Mouse (Mus musculus) heart, embryonic 14.5 days (tissue): ENCODE data around the gene Fam102b. TPM values are rescaled to one million over a fixed set of nuclear protein-coding genes. Genes with fewer than 3 reads are reported as not detected.

ENCODE experiments used
- ATAC-seq: fragments of 200-750 bp; cut with Nextera tagmentation; 2 replicates; pipeline ENCODE4 v1.8.0; 2017; ENCODE audit warnings: low read depth, moderate TSS enrichment; ENCODE audit not compliant: insufficient number of reproducible peaks, insufficient read depth, low FRiP score
- H3K27ac ChIP-seq, 2 experiments: fragments of 200-500 bp in 1 of 2; fragments of 300-500 bp in 1 of 2; sonication (generic) in 1 of 2; replicated peaks in 1 of 2; 2 replicates each; pipeline ENCODE4 v1.5.1; 2012 to 2014; ENCODE audit warnings: low read depth in 2 of 2, low read length in 2 of 2, control low read depth in 1 of 2, mild to moderate bottlenecking in 1 of 2, mixed read lengths in 1 of 2; ENCODE audit not compliant: control insufficient read depth in 1 of 2, insufficient read depth in 1 of 2
- H3K27me3 ChIP-seq: fragments of 300-500 bp; sonication (generic); 2 replicates; pipeline ENCODE4 v1.6.1; 2014; ENCODE audit warnings: mild to moderate bottlenecking, low read length, control low read depth; ENCODE audit not compliant: control insufficient read depth, insufficient read depth
- H3K36me3 ChIP-seq: fragments of 300-500 bp; sonication (generic); 2 replicates; pipeline ENCODE4 v1.6.1; 2014; ENCODE audit warnings: mild to moderate bottlenecking, control low read depth, low read length, mixed read lengths; ENCODE audit not compliant: control insufficient read depth, insufficient read depth
- H3K4me1 ChIP-seq, 2 experiments: fragments of 200-500 bp in 1 of 2; fragments of 300-500 bp in 1 of 2; sonication (generic) in 1 of 2; 2 replicates each; pipeline ENCODE4 v1.6.1; 2012 to 2014; ENCODE audit warnings: low read length in 2 of 2, control low read depth in 1 of 2, mixed read lengths in 1 of 2; ENCODE audit not compliant: control insufficient read depth in 2 of 2, insufficient read depth in 2 of 2
- H3K4me2 ChIP-seq: fragments of 300-500 bp; sonication (generic); 2 replicates; pipeline ENCODE4 v1.6.1; 2014; ENCODE audit warnings: mild to moderate bottlenecking, low read length
- H3K4me3 ChIP-seq, 2 experiments: fragments of 200-500 bp in 1 of 2; fragments of 300-500 bp in 1 of 2; sonication (generic) in 1 of 2; 2 replicates each; pipeline ENCODE4 v1.5.1; 2012 to 2014; ENCODE audit warnings: low read length in 2 of 2, mild to moderate bottlenecking in 2 of 2, control low read depth in 1 of 2, low read depth in 1 of 2, moderate library complexity in 1 of 2; ENCODE audit not compliant: control insufficient read depth in 1 of 2, insufficient read depth in 1 of 2
- H3K9ac ChIP-seq: fragments of 300-500 bp; sonication (generic); 2 replicates; pipeline ENCODE4 v1.6.1; 2014; ENCODE audit warnings: mild to moderate bottlenecking, low read length
- H3K9me3 ChIP-seq: fragments of 300-500 bp; sonication (generic); 2 replicates; pipeline ENCODE4 v1.6.1; 2016; ENCODE audit warnings: low read length, control low read depth; ENCODE audit not compliant: control insufficient read depth
- WGBS: fragments of 180-500 bp; shearing (Covaris S2); extraction: QIAGEN DNeasy Blood & Tissue Kit; methylation state at CpG from one replicate; pipeline ENCODE4 v1.1.7; 2014; 5-methylcytosine and 5-hydroxymethylcytosine counted together
- polyA plus RNA-seq: library from polyadenylated mRNA; unstranded; fragments of >200 nt; fragmentation: Nextera tagmentation; extraction: Ambion mirVana; gene quantifications from 2 replicates; pipeline ENCODE4 v1.2.1, GENCODE M21; 2014

The Fam102b gene
- polyA plus RNA-seq, 1 experiment from 2014 or later, result 9.4 TPM

- Histone ChIP-seq H3K27me3 (no peaks in the 10 kb centered on the region), H3K4me2 (no peak overlapping the region), H3K27ac (no peak overlapping the region), H3K4me3 (no peak overlapping the region), H3K36me3 (peaks cover 30% of the 10 kb centered on the region), H3K9ac (no peak overlapping the region), H3K9me3 (no peaks in the 10 kb centered on the region), H3K4me1 (0 out of 4 replicates have a peak, but pooled peaks cover 2 to 8% of the 10 kb centered on the region in 2 experiments)
- 93% methylated on average over 2 of the region's 2 CpGs for WGBS
- ATAC-seq, result no peak
Measured at GRCm38 (mm10) chr3:108994477-108994876, 32.9 kb downstream of the Fam102b start.

- H3K9ac ChIP-seq, result no peak overlapping the region
- no peak overlapping the region for H3K4me2 ChIP-seq
- no peak overlapping the region for H3K4me3 ChIP-seq
- peaks cover 50% of the 10 kb centered on the region for H3K36me3 ChIP-seq
- no peaks in the 10 kb centered on the region for H3K4me1 ChIP-seq
- no peak; the same call in 1 of the 2 replicates for ATAC-seq
- no peaks in the 10 kb centered on the region for H3K9me3 ChIP-seq
- H3K27ac ChIP-seq, result no peak overlapping the region
- WGBS, result 78% methylated on average over 9 of the region's 9 CpGs
- H3K27me3 ChIP-seq, result no peaks in the 10 kb centered on the region
Measured at GRCm38 (mm10) chr3:108989971-108990548, 37.3 kb downstream of the Fam102b start.

GRCm38 (mm10) chr3:108987009-108987659 is 40.3 kb downstream of the Fam102b start:
- Histone ChIP-seq H3K9me3 (no peaks in the 10 kb centered on the region), H3K4me1 (no peaks in the 10 kb centered on the region), H3K36me3 (peaks cover 48% of the 10 kb centered on the region), H3K4me3 (no peak overlapping the region), H3K27me3 (no peaks in the 10 kb centered on the region), H3K4me2 (no peak overlapping the region), H3K9ac (no peak overlapping the region), H3K27ac (no peak overlapping the region)
- 73% methylated on average over 12 of the region's 12 CpGs for WGBS
- no peak for ATAC-seq

- H3K9ac ChIP-seq, result no peak overlapping the region
- no peaks in the 10 kb centered on the region for H3K9me3 ChIP-seq
- no peak overlapping the region for H3K27ac ChIP-seq
- WGBS, result 67% methylated on average over 1 of the region's 1 CpGs
- H3K4me3 ChIP-seq, result no peak overlapping the region
- H3K27me3 ChIP-seq, result no peaks in the 10 kb centered on the region
- no peaks in the 10 kb centered on the region for H3K4me1 ChIP-seq
- H3K36me3 ChIP-seq, result peaks cover 42% of the 10 kb centered on the region
- no peak for ATAC-seq
- H3K4me2 ChIP-seq, result no peak overlapping the region
Measured at GRCm38 (mm10) chr3:108986534-108986933, 40.9 kb downstream of the Fam102b start.

- Histone ChIP-seq H3K27ac (no peak overlapping the region), H3K4me1 (no peaks in the 10 kb centered on the region), H3K9me3 (no peaks in the 10 kb centered on the region), H3K27me3 (no peaks in the 10 kb centered on the region), H3K4me2 (no peak overlapping the region), H3K36me3 (peaks cover 43% of the 10 kb centered on the region), H3K9ac (no peak overlapping the region), H3K4me3 (no peak overlapping the region)
- ATAC-seq, result no peak
- 41% methylated on average over 5 of the region's 5 CpGs for WGBS
Measured at GRCm38 (mm10) chr3:108983989-108984388, 43.4 kb downstream of the Fam102b start.

GRCm38 (mm10) chr3:108981946-108982345 is 45.5 kb downstream of the Fam102b start:
- WGBS, result 67% methylated on average over 6 of the region's 6 CpGs
- peaks cover 48% of the 10 kb centered on the region for H3K36me3 ChIP-seq
- H3K4me3 ChIP-seq, result no peak overlapping the region
- H3K27ac ChIP-seq, result no peak overlapping the region
- no peak for ATAC-seq
- no peaks in the 10 kb centered on the region for H3K27me3 ChIP-seq
- H3K9me3 ChIP-seq, result no peaks in the 10 kb centered on the region
- H3K4me1 ChIP-seq, result no peaks in the 10 kb centered on the region
- H3K9ac ChIP-seq, result no peak overlapping the region
- H3K4me2 ChIP-seq, result no peak overlapping the region

GRCm38 (mm10) chr3:108977340-108978030 is 49.9 kb downstream of the Fam102b start:
- H3K9ac ChIP-seq, result no peak overlapping the region
- no peak for ATAC-seq
- no peaks in the 10 kb centered on the region for H3K9me3 ChIP-seq
- H3K4me1 ChIP-seq, result no peaks in the 10 kb centered on the region
- H3K27me3 ChIP-seq, result no peaks in the 10 kb centered on the region
- H3K36me3 ChIP-seq, result peaks cover 53% of the 10 kb centered on the region
- no peak overlapping the region for H3K4me3 ChIP-seq
- WGBS, result 93% methylated on average over 13 of the region's 13 CpGs
- no peak overlapping the region for H3K4me2 ChIP-seq
- no peak overlapping the region for H3K27ac ChIP-seq
